Mouse (Mus musculus): ENCODE measurements at regions not wholly inside any gene's neighbourhood (a gene's known extent, or its start where the extent isn't known, plus 50 kb on each side); places are given as distances from the start of the nearest gene placed in this dataset.
A peak's percentile ranks its signal among the peaks of the same experiment; 100 is the strongest.

DNA sequence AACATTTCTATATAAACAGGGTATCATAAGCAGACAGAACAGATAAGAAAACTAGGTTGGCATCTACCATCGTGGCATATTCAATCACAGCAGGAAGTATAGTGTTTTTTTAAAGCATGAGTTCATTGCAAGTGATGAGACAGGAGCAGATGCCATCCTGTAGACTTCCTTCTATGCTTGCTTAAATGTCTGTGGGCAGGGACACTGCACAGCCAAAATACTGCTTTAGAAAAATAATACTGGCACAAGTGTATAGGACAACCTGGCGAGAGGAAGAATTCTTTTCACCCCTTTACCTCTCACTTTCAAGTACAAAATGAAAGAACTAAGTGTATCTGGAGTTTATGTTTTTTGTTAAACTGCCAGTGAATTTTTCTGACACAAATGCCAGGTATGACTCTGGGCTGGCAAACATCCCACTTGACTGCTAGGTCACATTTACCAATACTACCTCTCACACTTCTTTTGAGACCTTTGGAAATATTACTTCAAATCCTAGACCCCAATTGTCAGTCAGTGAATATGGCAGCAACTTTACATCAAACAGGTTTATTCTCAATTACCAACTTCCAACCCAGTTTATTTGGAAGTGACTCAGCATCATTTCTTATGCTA, 116.3 kb downstream of the 4931400O07Rik start:
- DNase-seq: peak; percentile 36 to 53
